Mouse (Mus musculus) limb, embryonic 11.5 days (tissue): ENCODE measurements at regions not wholly inside any gene's neighbourhood (a gene's known extent, or its start where the extent isn't known, plus 50 kb on each side); places are given as distances from the start of the nearest gene placed in this dataset.
A peak's percentile ranks its signal among the peaks of the same experiment; 100 is the strongest.

Experiments used
- ATAC-seq: fragments of 200-750 bp; cut with Nextera tagmentation; 2 replicates; pipeline ENCODE4 v1.8.0; 2017; ENCODE audit warnings: low read depth; ENCODE audit not compliant: insufficient number of reproducible peaks, low FRiP score, low TSS enrichment
- DNase-seq: peaks from one replicate; pipeline ENCODE4 v3.0.0-alpha.2; 2015; ENCODE audit warnings: low spot score
- H3K27ac ChIP-seq: fragments of 300-500 bp; sonication (generic); replicated peaks from 2 replicates; pipeline ENCODE4 v1.5.1; 2014; ENCODE audit warnings: low read depth, mild to moderate bottlenecking, low read length
- H3K27me3 ChIP-seq: fragments of 300-500 bp; sonication (generic); 2 replicates; pipeline ENCODE4 v1.6.1; 2014; ENCODE audit warnings: mild to moderate bottlenecking, low read length, mixed read lengths; ENCODE audit not compliant: control insufficient read depth, insufficient read depth
- H3K36me3 ChIP-seq: fragments of 300-500 bp; sonication (generic); 2 replicates; pipeline ENCODE4 v1.6.1; 2014; ENCODE audit warnings: mild to moderate bottlenecking, low read length, moderate library complexity, mixed read lengths; ENCODE audit not compliant: control insufficient read depth, insufficient read depth
- H3K4me1 ChIP-seq: fragments of 300-500 bp; sonication (generic); 2 replicates; pipeline ENCODE4 v1.6.1; 2014; ENCODE audit warnings: low read length, mixed read lengths; ENCODE audit not compliant: control insufficient read depth, insufficient read depth
- H3K4me2 ChIP-seq: fragments of 300-500 bp; sonication (generic); 2 replicates; pipeline ENCODE4 v1.6.1; 2014; ENCODE audit warnings: low read depth, mild to moderate bottlenecking, moderate library complexity; ENCODE audit not compliant: severe bottlenecking
- H3K4me3 ChIP-seq: fragments of 300-500 bp; sonication (generic); 2 replicates; pipeline ENCODE4 v1.5.1; 2014; ENCODE audit warnings: low read depth, low read length
- H3K9ac ChIP-seq: fragments of 300-500 bp; sonication (generic); 2 replicates; pipeline ENCODE4 v1.6.1; 2014; ENCODE audit warnings: mild to moderate bottlenecking, low read length
- H3K9me3 ChIP-seq: fragments of 300-500 bp; sonication (generic); 2 replicates; pipeline ENCODE4 v1.6.1; 2016; ENCODE audit warnings: low read length; ENCODE audit not compliant: control insufficient read depth
- WGBS: fragments of 180-500 bp; shearing (Covaris S2); extraction: QIAGEN DNeasy Blood & Tissue Kit; methylation state at CpG from one replicate; pipeline ENCODE4 v1.1.7; 2014; 5-methylcytosine and 5-hydroxymethylcytosine counted together

DNA sequence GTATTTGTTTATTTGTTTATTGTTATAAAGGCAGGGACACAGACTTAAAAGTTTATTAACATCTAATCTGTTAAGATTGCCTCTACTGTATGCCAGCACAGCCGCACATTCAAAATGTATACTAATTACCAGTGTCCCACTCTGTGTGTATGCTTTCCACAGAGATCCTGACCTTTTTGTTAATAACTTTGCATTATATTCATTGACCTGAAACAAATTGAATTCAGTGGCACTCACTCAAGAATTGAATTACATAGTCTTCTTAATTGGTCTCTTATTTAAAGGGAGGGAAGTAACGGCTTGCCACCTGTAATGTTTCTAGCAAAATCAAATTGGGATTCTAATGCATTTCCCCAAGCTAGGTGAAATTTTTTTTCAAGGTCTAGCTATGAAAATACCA is 111.3 kb upstream of the Kiz start:
- no peak overlapping the region for H3K4me3 ChIP-seq

DNA sequence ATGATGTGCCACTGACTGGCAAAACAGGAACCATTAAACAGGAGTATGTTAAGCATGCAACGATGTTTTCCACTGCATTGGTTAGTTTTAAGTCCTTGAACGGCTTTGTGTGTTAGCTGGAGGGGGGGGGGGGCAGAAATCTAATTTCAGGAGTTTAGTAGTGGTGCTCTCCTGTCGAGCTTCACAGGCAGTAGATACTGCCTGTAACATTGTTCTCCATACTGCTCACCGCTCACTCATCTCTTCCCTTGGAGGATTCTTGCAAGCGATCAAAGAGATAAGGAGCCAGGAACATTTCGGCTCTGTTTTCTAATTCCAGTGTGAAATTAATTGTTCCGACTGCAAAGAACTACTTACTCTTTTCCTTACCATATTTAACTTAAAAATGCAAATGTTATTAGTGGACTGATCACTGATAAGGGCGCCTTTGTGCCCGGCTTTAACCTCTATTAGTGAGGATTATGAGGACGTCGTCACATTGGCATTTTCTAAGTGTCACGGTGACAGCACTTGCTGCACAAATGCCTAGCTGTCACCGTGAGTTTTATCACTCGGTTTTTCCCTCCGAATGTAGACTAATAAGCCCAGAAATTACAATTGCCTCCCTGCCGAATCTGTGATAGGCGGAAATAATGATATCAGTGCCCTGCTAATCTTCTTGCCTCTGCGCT is 110.5 kb upstream of the Kiz start:
- H3K4me3 ChIP-seq: no peak overlapping the region
- 89% methylated on average over 18 of the region's 18 CpGs for WGBS
- H3K4me2 ChIP-seq: no peak overlapping the region
- no peaks in the 10 kb centered on the region for H3K36me3 ChIP-seq
- H3K9me3 ChIP-seq: no peaks in the 10 kb centered on the region
- no peak overlapping the region for H3K27ac ChIP-seq
- no peaks in the 10 kb centered on the region for H3K27me3 ChIP-seq
- no peak overlapping the region for H3K9ac ChIP-seq
- H3K4me1 ChIP-seq: no peaks in the 10 kb centered on the region
- ATAC-seq (no peak), DNase-seq (no peak)

More for the DNA sequence above, 111.3 kb upstream of the Kiz start:
- Histone ChIP-seq H3K4me1 (no peaks in the 10 kb centered on the region), H3K27me3 (no peaks in the 10 kb centered on the region), H3K36me3 (no peaks in the 10 kb centered on the region), H3K9me3 (no peaks in the 10 kb centered on the region), H3K9ac (no peak overlapping the region), H3K27ac (no peak overlapping the region), H3K4me2 (no peak overlapping the region)
- 89% methylated on average over 2 of the region's 2 CpGs for WGBS
- ATAC-seq: no peak
- DNase-seq: no peak

DNA sequence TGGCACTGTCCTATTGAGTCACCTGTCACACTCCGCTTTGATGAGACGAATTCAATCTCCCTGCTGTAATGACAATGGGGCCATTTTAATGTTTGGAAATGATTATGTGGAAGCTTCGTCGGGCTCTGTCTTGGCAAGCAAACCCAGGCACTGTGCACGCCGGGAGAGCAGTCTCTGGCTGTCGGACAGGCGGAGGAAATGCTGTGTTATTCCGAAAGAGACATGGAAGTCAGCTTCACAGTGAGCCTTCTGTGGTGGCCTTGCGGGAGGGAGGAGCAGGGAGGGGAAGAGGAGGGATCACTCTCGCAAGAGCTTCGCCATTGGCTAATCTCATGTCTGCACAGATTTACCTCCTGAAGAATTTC is 110.0 kb upstream of the Kiz start:
- 75% methylated on average over 12 of the region's 12 CpGs for WGBS
- no peak for DNase-seq
- no peaks in the 10 kb centered on the region for H3K27me3 ChIP-seq
- no peak overlapping the region for H3K27ac ChIP-seq
- no peaks in the 10 kb centered on the region for H3K9me3 ChIP-seq
- no peak overlapping the region for H3K9ac ChIP-seq
- H3K4me3 ChIP-seq: no peak overlapping the region
- no peaks in the 10 kb centered on the region for H3K4me1 ChIP-seq
- H3K36me3 ChIP-seq: no peaks in the 10 kb centered on the region
- ATAC-seq: no peak
- no peak overlapping the region for H3K4me2 ChIP-seq

DNA sequence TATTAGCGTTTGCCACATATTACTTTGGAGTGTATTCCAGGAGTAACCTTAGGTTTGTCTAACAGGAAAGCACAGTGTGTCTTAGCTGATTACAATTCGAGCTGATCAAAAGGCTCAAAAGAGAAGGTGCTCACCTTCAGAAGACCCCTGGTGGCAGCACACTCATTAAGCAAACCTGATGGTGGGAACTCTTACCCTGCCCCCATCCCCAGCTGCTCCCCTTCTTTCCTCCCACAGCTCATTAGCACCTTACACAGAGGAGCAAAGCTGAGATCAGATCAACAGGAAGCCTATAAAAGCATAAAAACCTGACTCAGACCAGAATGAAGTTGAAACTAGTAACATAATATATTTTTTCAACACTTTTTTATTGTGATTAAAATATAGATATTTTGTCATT is 101.7 kb upstream of the Kiz start:
- H3K4me3 ChIP-seq: no peak overlapping the region
- H3K9ac ChIP-seq: no peak overlapping the region
- 13% methylated on average over 2 of the region's 2 CpGs for WGBS
- no peaks in the 10 kb centered on the region for H3K4me1 ChIP-seq
- no peaks in the 10 kb centered on the region for H3K36me3 ChIP-seq
- H3K27me3 ChIP-seq: no peaks in the 10 kb centered on the region
- H3K4me2 ChIP-seq: no peak overlapping the region
- H3K9me3 ChIP-seq: no peaks in the 10 kb centered on the region
- no peak for DNase-seq
- H3K27ac ChIP-seq: no peak overlapping the region
- ATAC-seq: no peak

DNA sequence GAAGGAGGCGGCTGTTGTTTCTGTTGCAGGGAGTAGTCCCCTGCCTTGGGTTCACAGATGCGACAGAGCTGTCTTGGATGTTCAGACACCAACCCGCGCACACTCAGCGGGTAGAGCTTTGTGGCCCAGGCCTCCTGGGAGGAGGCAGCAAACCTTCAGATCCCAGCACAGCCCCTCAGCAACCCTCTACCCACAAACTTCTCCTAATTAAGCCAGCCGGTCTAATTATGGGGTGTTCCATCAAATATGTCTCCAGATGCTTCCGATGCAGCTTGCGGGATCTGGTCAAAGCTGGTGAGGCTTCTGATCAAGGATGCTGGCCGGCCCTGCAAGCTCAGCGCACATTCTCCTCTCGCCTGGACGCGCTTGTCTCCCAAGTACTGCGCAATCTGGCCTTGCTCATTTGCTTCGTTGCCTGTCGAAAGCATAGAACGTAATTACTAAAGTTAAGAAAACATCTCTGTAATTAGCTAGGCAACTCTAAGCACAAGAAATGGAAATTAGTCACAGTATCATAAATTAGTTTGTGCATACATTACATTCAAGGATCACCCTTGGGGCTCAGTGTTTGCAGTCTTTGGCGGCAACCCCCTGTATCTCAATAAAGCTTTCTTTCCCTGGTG is 92.0 kb upstream of the Kiz start:
- DNase-seq: no peak
- H3K4me3 ChIP-seq: no peak overlapping the region
- no peak overlapping the region for H3K9ac ChIP-seq
- no peaks in the 10 kb centered on the region for H3K36me3 ChIP-seq
- H3K27me3 ChIP-seq: no peaks in the 10 kb centered on the region
- ATAC-seq: no peak
- H3K27ac ChIP-seq: no peak overlapping the region
- H3K4me2 ChIP-seq: no peak overlapping the region
- H3K9me3 ChIP-seq: no peaks in the 10 kb centered on the region
- WGBS: 58% methylated on average over 18 of the region's 18 CpGs
- H3K4me1 ChIP-seq: no peaks in the 10 kb centered on the region

DNA sequence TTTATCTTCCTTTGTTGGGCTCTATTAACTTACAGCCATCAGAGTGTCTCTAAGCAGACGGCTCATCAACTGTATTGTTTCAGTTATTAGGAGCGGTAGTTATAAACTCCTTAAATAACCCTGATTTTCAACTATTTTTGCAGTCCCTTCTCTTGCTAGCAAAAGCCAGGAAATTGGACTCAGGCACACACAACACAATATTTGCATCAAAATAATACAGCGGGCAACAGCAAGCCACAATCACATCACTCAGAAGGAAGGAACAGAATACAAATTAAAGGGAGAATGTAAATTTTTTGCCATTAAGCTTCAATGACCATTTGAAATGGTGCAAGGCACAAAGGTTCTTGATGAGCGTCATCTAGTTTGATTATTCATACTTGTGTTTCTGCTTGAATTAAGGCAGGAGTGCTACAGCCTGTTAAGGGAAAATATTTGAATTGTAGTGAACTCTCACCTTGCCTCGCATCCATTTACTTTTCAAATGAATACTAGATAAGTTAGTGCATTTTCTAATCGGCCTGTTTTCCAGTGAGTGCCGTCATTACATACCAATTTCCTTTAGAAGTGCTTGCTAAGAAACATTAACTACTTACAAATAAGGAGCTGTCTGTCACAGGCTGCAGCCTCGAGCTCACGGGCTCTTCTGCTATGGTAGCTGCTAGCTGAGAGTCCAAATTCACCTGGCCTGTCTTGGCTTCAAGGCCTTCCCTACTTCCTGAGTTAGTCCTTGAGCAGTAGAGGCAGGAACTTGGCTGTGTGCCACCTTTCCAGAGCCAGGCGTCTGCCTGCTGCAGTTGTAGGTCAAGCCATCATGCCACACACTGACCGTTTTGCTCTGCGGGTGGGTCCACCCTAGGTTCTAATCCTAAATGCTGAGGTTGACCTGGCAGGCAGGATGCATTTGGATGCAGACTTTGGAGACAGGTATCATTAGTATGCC is 91.1 kb upstream of the Kiz start:
- Histone ChIP-seq H3K27ac (no peak overlapping the region), H3K9ac (no peak overlapping the region), H3K4me2 (no peak overlapping the region), H3K36me3 (no peaks in the 10 kb centered on the region), H3K4me1 (no peaks in the 10 kb centered on the region), H3K9me3 (no peaks in the 10 kb centered on the region), H3K27me3 (no peaks in the 10 kb centered on the region), H3K4me3 (no peak overlapping the region)
- ATAC-seq: no peak
- DNase-seq: no peak
- 82% methylated on average over 12 of the region's 12 CpGs for WGBS

DNA sequence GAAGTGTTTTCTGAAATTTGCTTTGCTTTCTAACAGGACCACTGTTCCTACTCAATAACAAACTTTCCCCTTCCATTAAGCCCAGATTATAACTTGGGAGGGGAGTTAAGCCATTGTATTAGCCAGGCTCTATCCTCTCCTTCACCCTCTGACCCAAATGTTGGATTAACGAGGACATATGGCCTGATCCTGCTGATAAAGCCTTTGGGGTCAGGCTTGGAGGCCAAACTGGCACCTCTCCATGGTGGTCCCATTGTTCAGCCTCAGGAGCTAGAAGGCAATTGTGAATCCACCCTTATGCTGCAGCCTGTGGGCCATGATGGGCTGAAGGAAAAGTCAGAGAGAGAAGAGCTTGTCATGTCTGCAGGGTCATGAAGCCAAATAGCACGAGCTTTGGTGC is 80.8 kb upstream of the Kiz start:
- Histone ChIP-seq H3K9me3 (no peaks in the 10 kb centered on the region), H3K4me1 (no peaks in the 10 kb centered on the region), H3K36me3 (no peaks in the 10 kb centered on the region), H3K27ac (no peak overlapping the region), H3K4me3 (no peak overlapping the region), H3K9ac (no peak overlapping the region), H3K4me2 (no peak overlapping the region), H3K27me3 (no peaks in the 10 kb centered on the region)
- ATAC-seq: no peak
- no peak for DNase-seq
- 49% methylated on average over 2 of the region's 2 CpGs for WGBS

DNA sequence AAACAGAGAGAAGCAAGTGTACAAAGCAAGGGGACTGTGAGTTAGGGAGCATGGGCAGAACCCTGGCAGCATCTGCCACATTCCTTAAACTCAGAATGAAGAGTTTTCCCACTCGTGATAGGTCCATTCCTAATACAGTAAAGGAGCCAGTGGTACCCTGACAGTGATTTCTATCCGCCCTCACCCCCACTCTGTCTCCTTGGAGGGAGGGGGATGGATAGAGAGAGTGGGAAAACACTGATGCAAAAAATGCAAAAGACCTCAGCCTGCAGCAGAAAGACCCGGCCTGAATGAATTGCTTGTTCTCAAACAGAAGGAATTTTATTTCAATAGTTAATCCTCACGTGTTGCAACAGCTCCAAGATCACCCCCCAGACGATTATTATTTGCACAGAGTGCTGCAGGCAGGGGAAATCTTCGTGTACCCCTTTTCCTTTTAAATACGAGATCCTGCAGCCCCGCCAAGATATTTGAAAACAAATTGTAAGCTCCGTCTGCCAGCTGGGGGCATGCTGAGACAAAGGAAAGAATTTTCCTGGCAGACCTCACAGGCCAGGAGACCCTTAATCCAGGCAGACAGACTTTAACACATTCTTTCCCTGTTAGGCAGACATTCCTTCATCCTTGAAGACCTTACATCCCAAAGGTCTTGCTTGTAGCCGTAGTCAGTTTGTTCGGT is 68.4 kb upstream of the Kiz start:
- Histone ChIP-seq H3K36me3 (no peaks in the 10 kb centered on the region), H3K9ac (no peak overlapping the region), H3K27ac (no peak overlapping the region), H3K4me3 (no peak overlapping the region), H3K27me3 (no peaks in the 10 kb centered on the region), H3K9me3 (no peaks in the 10 kb centered on the region), H3K4me1 (0 out of 2 replicates have a peak, but pooled peaks cover 3% of the 10 kb centered on the region), H3K4me2 (no peak overlapping the region)
- 23% methylated on average over 11 of the region's 11 CpGs for WGBS
- peak; percentile 54 for DNase-seq
- ATAC-seq: peak; percentile 70; the same call in 1 of the 2 replicates
